Mouse (Mus musculus): ENCODE measurements around the gene Ccdc13.

DNA sequence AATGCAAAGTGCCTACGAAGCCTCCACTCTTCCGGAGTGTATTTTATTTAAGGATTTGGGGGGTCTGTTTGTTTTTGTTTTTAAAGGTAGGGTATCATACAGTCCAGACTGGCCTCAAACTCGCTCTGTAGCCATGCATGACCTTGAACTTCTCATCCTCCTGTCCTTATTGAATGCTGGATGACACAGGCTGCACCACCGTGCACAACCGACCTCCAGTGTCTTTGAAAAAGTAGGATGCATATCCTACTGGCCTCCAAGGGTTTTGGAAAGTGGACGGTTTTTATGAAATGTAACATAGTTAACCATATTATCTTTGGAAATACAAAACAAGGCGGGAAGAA lies 333 bp upstream of the Ccdc13 start:
- TF ChIP-seq CTCF (IDR thresholded peaks at IDR 0.05; ENCODE audit: borderline replicate concordance, control insufficient read depth, extremely low read depth, insufficient read depth, low read length, poor library complexity) (no peak), POLR2A (IDR thresholded peaks at IDR 0.05; ENCODE audit: control insufficient read depth, extremely low read depth, insufficient read depth, low read length, poor library complexity) (no peak)

Measured in thymus, adult 2 months (tissue).